Mouse (Mus musculus) forebrain, embryonic 15.5 days (tissue): ENCODE measurements at regions not wholly inside any gene's neighbourhood (a gene's known extent, or its start where the extent isn't known, plus 50 kb on each side); places are given as distances from the start of the nearest gene placed in this dataset.
A peak's percentile ranks its signal among the peaks of the same experiment; 100 is the strongest.

ENCODE experiments used
- ATAC-seq: fragments of 200-750 bp; cut with Nextera tagmentation; replicated peaks from 2 replicates; pipeline ENCODE4 v1.8.0; 2017; ENCODE audit warnings: mild to moderate bottlenecking, moderate TSS enrichment, moderate library complexity
- H3K27ac ChIP-seq: fragments of 300-500 bp; sonication (generic); replicated peaks from 2 replicates; pipeline ENCODE4 v1.5.1; 2015; ENCODE audit warnings: mild to moderate bottlenecking, inconsistent platforms
- H3K27me3 ChIP-seq: fragments of 300-500 bp; sonication (generic); 2 replicates; pipeline ENCODE4 v1.6.1; 2015; ENCODE audit warnings: inconsistent platforms
- H3K36me3 ChIP-seq: fragments of 300-500 bp; sonication (generic); 2 replicates; pipeline ENCODE4 v1.6.1; 2015; ENCODE audit warnings: mild to moderate bottlenecking, inconsistent platforms
- H3K4me1 ChIP-seq: fragments of 300-500 bp; sonication (generic); 2 replicates; pipeline ENCODE4 v1.6.1; 2015; ENCODE audit warnings: inconsistent platforms
- H3K4me2 ChIP-seq: fragments of 300-500 bp; sonication (generic); replicated peaks from 2 replicates; pipeline ENCODE4 v1.6.1; 2015; ENCODE audit warnings: mild to moderate bottlenecking, inconsistent platforms
- H3K4me3 ChIP-seq: fragments of 300-500 bp; sonication (generic); 2 replicates; pipeline ENCODE4 v1.5.1; 2015; ENCODE audit warnings: mild to moderate bottlenecking, inconsistent platforms
- H3K9ac ChIP-seq: fragments of 300-500 bp; sonication (generic); replicated peaks from 2 replicates; pipeline ENCODE4 v1.6.1; 2015; ENCODE audit warnings: mild to moderate bottlenecking, inconsistent platforms
- H3K9me3 ChIP-seq: fragments of 300-500 bp; sonication (generic); 2 replicates; pipeline ENCODE4 v1.6.1; 2016; ENCODE audit warnings: inconsistent platforms
- WGBS: fragments of 180-500 bp; shearing (Covaris S2); methylation state at CpG from one replicate; pipeline ENCODE4 v1.1.7; 2015; ENCODE audit warnings: mixed read lengths; 5-methylcytosine and 5-hydroxymethylcytosine counted together

- Histone ChIP-seq H3K9ac (no peak overlapping the region), H3K27ac (peak overlapping the region; percentile 71), H3K27me3 (no peaks in the 10 kb centered on the region), H3K9me3 (no peaks in the 10 kb centered on the region), H3K4me2 (no peak overlapping the region), H3K36me3 (no peaks in the 10 kb centered on the region), H3K4me3 (no peak overlapping the region), H3K4me1 (peaks cover 44% of the 10 kb centered on the region)
- WGBS: 49% methylated on average over 7 of the region's 7 CpGs
- ATAC-seq: no peak
Observed at GRCm38 (mm10) chr6:51059923-51060847, 372.3 kb upstream of the Nfe2l3 start.

GRCm38 (mm10) chr6:51060848-51061535 is 371.5 kb upstream of the Nfe2l3 start:
- H3K27ac ChIP-seq: peak overlapping the region; percentile 71
- H3K4me3 ChIP-seq: no peak overlapping the region

GRCm38 (mm10) chr6:51065156-51065555 is 367.3 kb upstream of the Nfe2l3 start:
- Histone ChIP-seq H3K36me3 (no peaks in the 10 kb centered on the region), H3K9ac (no peak overlapping the region), H3K4me3 (no peak overlapping the region), H3K27ac (no peak overlapping the region), H3K4me1 (peaks cover 36% of the 10 kb centered on the region), H3K27me3 (no peaks in the 10 kb centered on the region), H3K4me2 (no peak overlapping the region), H3K9me3 (no peaks in the 10 kb centered on the region)
- ATAC-seq: no peak
- 82% methylated on average over 6 of the region's 6 CpGs for WGBS

More at GRCm38 (mm10) chr6:51060848-51061535, 371.5 kb upstream of the Nfe2l3 start:
- ATAC-seq: no peak
- WGBS: 33% methylated on average over 17 of the region's 17 CpGs
- Histone ChIP-seq H3K36me3 (no peaks in the 10 kb centered on the region), H3K4me2 (no peak overlapping the region), H3K9me3 (no peaks in the 10 kb centered on the region), H3K27me3 (no peaks in the 10 kb centered on the region), H3K9ac (no peak overlapping the region), H3K4me1 (peaks cover 44% of the 10 kb centered on the region)

GRCm38 (mm10) chr6:51067332-51067731 is 365.1 kb upstream of the Nfe2l3 start:
- ATAC-seq: peak; percentile 38; the same call in 1 of the 2 replicates
- no peaks in the 10 kb centered on the region for H3K36me3 ChIP-seq
- H3K27ac ChIP-seq: peak overlapping the region; percentile 64
- no peak overlapping the region for H3K4me3 ChIP-seq
- WGBS: 21% methylated on average over 11 of the region's 11 CpGs
- H3K27me3 ChIP-seq: no peaks in the 10 kb centered on the region
- no peak overlapping the region for H3K4me2 ChIP-seq
- H3K4me1 ChIP-seq: peaks cover 36% of the 10 kb centered on the region
- no peaks in the 10 kb centered on the region for H3K9me3 ChIP-seq
- H3K9ac ChIP-seq: no peak overlapping the region

GRCm38 (mm10) chr6:51069945-51070344 is 362.5 kb upstream of the Nfe2l3 start:
- Histone ChIP-seq H3K27me3 (no peaks in the 10 kb centered on the region), H3K36me3 (no peaks in the 10 kb centered on the region), H3K4me3 (no peak overlapping the region), H3K9ac (no peak overlapping the region), H3K27ac (0 out of 2 replicates have a peak overlapping the region, but pooled peaks have one; percentile 33), H3K9me3 (no peaks in the 10 kb centered on the region), H3K4me1 (peaks cover 41% of the 10 kb centered on the region), H3K4me2 (no peak overlapping the region)
- WGBS: 32% methylated on average over 5 of the region's 5 CpGs
- no peak for ATAC-seq

GRCm38 (mm10) chr6:51071243-51071642 is 361.2 kb upstream of the Nfe2l3 start:
- Histone ChIP-seq H3K4me1 (peaks cover 54% of the 10 kb centered on the region), H3K27ac (no peak overlapping the region), H3K4me3 (no peak overlapping the region), H3K36me3 (no peaks in the 10 kb centered on the region), H3K9me3 (no peaks in the 10 kb centered on the region), H3K9ac (no peak overlapping the region), H3K4me2 (no peak overlapping the region), H3K27me3 (no peaks in the 10 kb centered on the region)
- WGBS: 28% methylated on average over 9 of the region's 9 CpGs
- no peak for ATAC-seq

- H3K9ac ChIP-seq: no peak overlapping the region
- WGBS: 59% methylated on average over 8 of the region's 8 CpGs
- H3K4me2 ChIP-seq: no peak overlapping the region
- H3K4me1 ChIP-seq: peaks cover 60% of the 10 kb centered on the region
- no peak for ATAC-seq
- no peaks in the 10 kb centered on the region for H3K36me3 ChIP-seq
- H3K27me3 ChIP-seq: no peaks in the 10 kb centered on the region
- H3K27ac ChIP-seq: peak overlapping the region; percentile 90
- no peak overlapping the region for H3K4me3 ChIP-seq
- no peaks in the 10 kb centered on the region for H3K9me3 ChIP-seq
Observed at GRCm38 (mm10) chr6:51075026-51075425, 357.4 kb upstream of the Nfe2l3 start.

GRCm38 (mm10) chr6:51076861-51077768 is 355.4 kb upstream of the Nfe2l3 start:
- H3K4me2 ChIP-seq: peak overlapping the region; percentile 13; the same call in 1 of the 2 replicates
- H3K4me1 ChIP-seq: peaks cover 47% of the 10 kb centered on the region
- peak overlapping the region; percentile 90 for H3K27ac ChIP-seq
- no peaks in the 10 kb centered on the region for H3K9me3 ChIP-seq
- H3K36me3 ChIP-seq: no peaks in the 10 kb centered on the region
- ATAC-seq: peak; percentile 90
- no peak overlapping the region for H3K4me3 ChIP-seq
- no peak overlapping the region for H3K9ac ChIP-seq
- no peaks in the 10 kb centered on the region for H3K27me3 ChIP-seq
- WGBS: 13% methylated on average over 21 of the region's 21 CpGs

GRCm38 (mm10) chr6:51077769-51078096 is 354.7 kb upstream of the Nfe2l3 start:
- Histone ChIP-seq H3K27me3 (no peaks in the 10 kb centered on the region), H3K36me3 (no peaks in the 10 kb centered on the region), H3K4me3 (no peak overlapping the region), H3K4me1 (peaks cover 47% of the 10 kb centered on the region), H3K9ac (0 out of 2 replicates have a peak overlapping the region, but pooled peaks have one; percentile 0), H3K27ac (peak overlapping the region; percentile 90), H3K9me3 (no peaks in the 10 kb centered on the region), H3K4me2 (peak overlapping the region; percentile 13)
- peak; percentile 67 for ATAC-seq
- 22% methylated on average over 6 of the region's 6 CpGs for WGBS

- 38% methylated on average over 11 of the region's 11 CpGs for WGBS
- no peaks in the 10 kb centered on the region for H3K36me3 ChIP-seq
- peak overlapping the region; percentile 90 for H3K27ac ChIP-seq
- H3K4me1 ChIP-seq: peaks cover 52% of the 10 kb centered on the region
- no peaks in the 10 kb centered on the region for H3K27me3 ChIP-seq
- H3K4me3 ChIP-seq: no peak overlapping the region
- 0 out of 2 replicates have a peak overlapping the region, but pooled peaks have one; percentile 13 for H3K4me2 ChIP-seq
- peak; percentile 21; the same call in 1 of the 2 replicates for ATAC-seq
- 0 out of 2 replicates have a peak overlapping the region, but pooled peaks have one; percentile 0 for H3K9ac ChIP-seq
- no peaks in the 10 kb centered on the region for H3K9me3 ChIP-seq
Observed at GRCm38 (mm10) chr6:51078353-51078966, 354.0 kb upstream of the Nfe2l3 start.

GRCm38 (mm10) chr6:51078967-51079355 is 353.5 kb upstream of the Nfe2l3 start:
- no peak overlapping the region for H3K4me2 ChIP-seq
- peak overlapping the region; percentile 90 for H3K27ac ChIP-seq
- H3K4me3 ChIP-seq: no peak overlapping the region
- H3K4me1 ChIP-seq: peaks cover 53% of the 10 kb centered on the region
- ATAC-seq: no peak
- no peaks in the 10 kb centered on the region for H3K9me3 ChIP-seq
- WGBS: 83% methylated on average over 5 of the region's 5 CpGs
- no peaks in the 10 kb centered on the region for H3K36me3 ChIP-seq
- H3K9ac ChIP-seq: no peak overlapping the region
- no peaks in the 10 kb centered on the region for H3K27me3 ChIP-seq
